Mouse (Mus musculus): ENCODE results near the gene Fam170b.

Fam170b gene

GRCm38 (mm10) chr14:32827994-32828650 lies 5.6 kb upstream of the Fam170b start:
- peak; percentile 36 to 56 for DNase-seq

- DNase-seq = no peak
Observed at GRCm38 (mm10) chr14:32835181-32835580, 1.4 kb downstream of the Fam170b start.

- DNase-seq = peak; percentile 61 to 67
Observed at GRCm38 (mm10) chr14:32835596-32835995, 1.8 kb downstream of the Fam170b start.

GRCm38 (mm10) chr14:32836191-32836590 lies 2.4 kb downstream of the Fam170b start:
- DNase-seq = no peak

GRCm38 (mm10) chr14:32842052-32842451 lies 8.3 kb downstream of the Fam170b start:
- DNase-seq = peak; percentile 57 to 59

- no peak for DNase-seq
Observed at GRCm38 (mm10) chr14:32854059-32854458, 20.3 kb downstream of the Fam170b start.

GRCm38 (mm10) chr14:32856246-32856645 lies 22.5 kb downstream of the Fam170b start:
- no peak for DNase-seq

- peak; percentile 70 to 80 for DNase-seq
Observed at GRCm38 (mm10) chr14:32856681-32857328, 23.0 kb downstream of the Fam170b start, which contains the start of gene Vstm4. TSS of gene Vstm4 (plus strand) at chr14:32856756.

- DNase-seq = no peak
Observed at GRCm38 (mm10) chr14:32858361-32858760, 24.6 kb downstream of the Fam170b start.

- DNase-seq = no peak
Observed at GRCm38 (mm10) chr14:32858941-32859510, 25.3 kb downstream of the Fam170b start.

- DNase-seq = peak in 1 of 2 experiments; percentile 31
Observed at GRCm38 (mm10) chr14:32859831-32860569, 26.2 kb downstream of the Fam170b start.

GRCm38 (mm10) chr14:32861149-32861581 lies 27.4 kb downstream of the Fam170b start:
- peak; percentile 58 to 61 for DNase-seq

GRCm38 (mm10) chr14:32861656-32862055 lies 27.9 kb downstream of the Fam170b start:
- no peak for DNase-seq

- DNase-seq = no peak
Observed at GRCm38 (mm10) chr14:32865331-32865730, 31.6 kb downstream of the Fam170b start.

GRCm38 (mm10) chr14:32871963-32872362 lies 38.2 kb downstream of the Fam170b start:
- DNase-seq = no peak

- no peak for DNase-seq
Observed at GRCm38 (mm10) chr14:32877549-32877948, 43.8 kb downstream of the Fam170b start.

GRCm38 (mm10) chr14:32880332-32880731 lies 46.6 kb downstream of the Fam170b start:
- no peak for DNase-seq

- DNase-seq = peak in 1 of 2 experiments; percentile 24
Observed at GRCm38 (mm10) chr14:32881693-32882092, 47.9 kb downstream of the Fam170b start.
